Mouse (Mus musculus) megakaryocyte, adult 5-6 weeks (primary cell): Measurements from ENCODE around the gene Itga9. TPM values are rescaled to one million over a fixed set of nuclear protein-coding genes. Genes with fewer than 3 reads are reported as not detected.
A peak's percentile ranks its signal among the peaks of the same experiment; 100 is the strongest.

Experiments
- ATAC-seq: 2 replicates; pipeline ENCODE4 v1.8.0; 2016; ENCODE audit warnings: mild to moderate bottlenecking, inconsistent platforms; ENCODE audit not compliant: poor library complexity, severe bottlenecking
- total RNA-seq, 2 experiments: library from RNA; stranded (forward) in 1 of 2; stranded (reverse) in 1 of 2; fragments of 153-499, 151-499 nt in 1 of 2; fragments of 221-1000, 200-1000 nt in 1 of 2; gene quantifications; 2 replicates each; pipeline versions ENCODE4 v1.2.3 to v1.2.4; 2015 to 2017

Itga9 gene
- total RNA-seq, 2 experiments from 2014 or later, result 0.04 to 0.87 TPM

DNA sequence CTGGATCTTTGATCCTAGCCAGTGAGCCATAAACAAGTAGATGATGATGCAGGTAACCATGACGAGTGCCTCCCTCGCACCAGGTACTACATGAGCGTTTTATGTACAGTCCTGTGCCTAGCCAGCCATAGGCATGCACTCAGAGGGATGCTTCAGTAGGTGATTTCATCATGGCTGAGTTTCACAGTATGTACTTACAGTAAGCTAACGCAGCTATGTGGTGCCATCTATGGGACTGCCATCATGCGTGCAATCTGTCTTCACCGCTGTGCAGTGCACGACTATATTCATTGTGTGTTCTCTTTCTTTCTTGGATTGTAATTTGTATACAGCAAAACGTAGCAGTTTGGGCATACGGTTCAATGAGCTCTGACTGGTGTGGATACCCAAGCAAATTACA lies 77.9 kb downstream of the Itga9 start:
- ATAC-seq, result peak; percentile 67

DNA sequence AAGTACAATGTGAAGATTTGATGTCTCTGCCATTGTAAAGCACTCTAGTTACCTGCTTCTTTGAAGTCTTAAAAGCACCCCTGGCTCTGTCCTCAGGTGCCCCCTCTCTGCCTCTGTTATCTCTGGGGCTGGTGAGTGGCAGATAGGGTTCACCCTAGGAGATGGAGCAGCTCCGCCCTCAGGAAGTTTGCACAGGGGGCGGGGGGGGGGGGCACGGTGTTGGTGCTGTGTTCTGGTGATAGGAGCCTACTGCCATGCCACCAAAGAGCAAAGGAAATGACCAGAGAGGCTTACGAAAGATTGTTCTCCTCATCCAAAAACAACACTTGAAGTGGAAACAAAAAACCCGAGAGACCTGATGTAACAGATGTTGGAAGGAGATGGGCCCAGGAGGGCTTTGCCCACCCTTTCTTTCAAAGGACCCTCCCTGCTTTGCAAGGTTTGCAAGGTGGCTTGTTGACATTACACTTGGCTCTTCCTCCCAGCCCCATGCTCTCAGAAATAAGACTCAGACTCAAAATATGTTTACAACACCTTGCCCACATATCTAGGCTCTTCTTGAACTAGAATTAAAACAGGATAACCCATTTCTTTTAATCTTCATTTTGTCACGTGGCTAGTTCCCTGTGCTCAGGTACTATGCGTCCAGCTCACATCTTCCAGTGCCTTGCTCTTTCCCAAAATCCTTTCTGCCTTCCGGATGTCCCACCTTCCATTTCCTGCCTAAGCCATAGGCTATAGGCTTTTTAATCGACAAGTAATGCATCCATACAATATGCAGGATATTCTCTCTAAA lies 79.9 kb downstream of the Itga9 start:
- ATAC-seq, result no peak; the same call in 1 of the 2 replicates

DNA sequence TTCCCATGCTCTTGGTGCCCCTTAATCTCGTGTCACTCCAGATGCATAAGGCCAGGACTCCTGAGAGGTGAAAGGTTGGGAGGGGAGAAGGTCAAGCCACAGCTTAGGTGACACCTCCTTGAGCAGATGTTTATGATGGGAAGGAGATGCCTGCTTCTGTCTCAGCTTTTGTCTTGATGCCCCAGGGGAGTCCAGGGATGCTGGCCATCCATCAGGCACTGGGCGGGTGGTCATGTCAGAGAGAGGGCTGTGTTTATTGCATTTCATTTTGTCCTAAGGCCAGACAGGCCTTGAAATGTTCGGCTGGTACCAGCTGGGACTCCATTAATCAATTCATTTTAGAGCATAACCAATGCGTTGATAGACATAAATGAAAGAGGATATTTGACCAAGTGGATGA lies 81.8 kb downstream of the Itga9 start:
- ATAC-seq, result no peak

DNA sequence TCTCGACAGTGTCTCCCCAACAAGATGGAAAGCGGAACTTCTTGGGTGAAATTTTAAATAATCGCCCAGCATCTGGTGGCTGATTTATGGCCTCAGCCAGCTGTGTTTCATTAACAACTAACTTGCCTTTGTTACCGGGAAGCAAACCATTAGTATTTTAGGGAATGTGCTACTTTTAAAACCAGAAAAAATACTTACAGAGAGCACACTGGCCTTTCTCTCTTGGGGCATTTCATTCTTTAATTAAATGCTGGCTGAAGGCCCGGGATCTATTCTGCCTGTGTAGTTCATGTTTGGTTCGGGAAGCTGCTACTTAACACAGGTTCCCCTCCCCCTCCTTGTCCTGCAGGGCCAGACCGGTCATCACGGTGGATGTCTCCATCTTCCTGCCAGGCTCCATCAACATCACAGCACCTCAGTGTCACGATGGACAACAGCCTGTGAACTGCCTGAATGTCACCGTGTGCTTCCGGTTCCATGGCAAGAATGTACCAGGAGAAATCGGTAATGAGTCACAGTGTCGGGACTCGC lies 82.5 kb downstream of the Itga9 start:
- no peak for ATAC-seq

DNA sequence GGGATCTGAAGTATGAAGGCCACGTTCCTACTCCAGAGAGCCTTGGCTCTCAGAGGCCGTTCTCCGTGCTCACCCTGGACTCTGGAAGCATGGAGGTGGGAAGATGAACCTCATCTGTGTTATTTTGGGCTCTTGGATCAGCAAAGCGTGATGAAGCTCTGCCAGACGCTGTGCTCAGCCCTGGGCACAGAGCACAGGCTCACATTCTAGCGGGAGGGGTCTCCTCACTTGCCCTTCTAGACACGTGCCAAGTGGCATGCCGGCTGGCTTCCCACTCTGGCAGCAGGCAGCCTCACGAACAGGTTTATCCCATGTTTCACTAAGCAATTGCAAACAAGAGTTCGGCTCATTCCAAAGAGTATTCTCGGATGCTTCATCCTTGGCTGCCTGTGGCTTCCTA lies 86.8 kb downstream of the Itga9 start:
- no peak for ATAC-seq

DNA sequence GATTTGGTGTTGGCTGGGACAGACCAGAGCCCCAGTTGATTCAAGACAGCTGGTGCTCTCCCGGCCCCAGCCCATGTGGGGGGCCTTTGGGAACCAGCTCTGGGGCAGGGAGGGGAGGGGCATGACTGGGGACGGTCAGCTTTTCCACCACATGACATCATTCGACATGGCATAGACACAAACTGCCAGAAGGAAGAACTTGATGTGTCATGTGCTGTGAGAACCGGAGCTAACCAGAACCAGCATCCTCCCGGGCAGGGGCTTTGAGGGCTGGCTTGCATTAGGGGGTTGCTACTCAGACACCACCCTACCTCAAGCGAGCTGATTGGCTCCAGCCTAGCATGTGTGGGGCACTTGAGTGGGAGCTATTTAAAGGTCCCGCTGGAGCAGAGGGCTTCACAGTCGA lies 87.9 kb downstream of the Itga9 start:
- no peak for ATAC-seq

DNA sequence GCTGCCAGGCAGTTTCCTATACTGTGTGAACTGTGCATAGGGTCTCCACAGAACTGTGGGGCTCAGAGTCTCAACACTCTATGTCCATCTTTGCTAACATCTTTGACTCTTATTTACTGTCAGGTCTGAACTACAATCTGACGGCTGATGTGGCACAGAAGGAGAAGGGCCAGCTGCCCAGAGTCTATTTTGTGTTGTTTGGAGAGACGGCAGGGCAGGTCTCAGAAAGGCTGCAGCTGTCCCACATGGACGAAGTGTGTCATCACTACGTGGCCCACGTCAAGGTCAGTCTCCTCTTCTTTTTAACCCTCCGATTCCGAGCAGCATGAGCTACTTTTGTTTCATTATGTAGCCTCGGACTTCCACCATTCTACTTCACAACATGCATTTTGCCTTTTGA lies 91.7 kb downstream of the Itga9 start:
- no peak for ATAC-seq

DNA sequence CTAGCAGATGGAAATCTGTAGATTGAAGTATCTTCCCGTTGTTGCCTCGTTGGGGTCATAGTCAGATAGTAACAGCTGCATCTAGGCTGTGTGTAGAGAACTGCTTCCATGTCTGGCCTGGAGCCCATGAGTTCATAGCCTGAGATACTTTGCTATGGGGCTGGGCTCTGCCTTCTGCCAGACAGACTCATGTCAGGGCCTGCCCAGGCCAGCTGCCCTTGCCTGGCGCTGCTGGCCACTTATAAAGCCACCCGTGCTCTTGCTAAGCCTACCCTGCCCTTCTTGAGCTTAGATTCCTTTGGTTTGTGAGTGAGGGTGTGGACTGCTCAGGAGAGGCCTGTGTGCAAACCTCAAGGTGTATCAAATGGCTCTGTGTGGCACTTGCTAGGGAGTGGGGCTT lies 93.2 kb downstream of the Itga9 start:
- ATAC-seq, result no peak

DNA sequence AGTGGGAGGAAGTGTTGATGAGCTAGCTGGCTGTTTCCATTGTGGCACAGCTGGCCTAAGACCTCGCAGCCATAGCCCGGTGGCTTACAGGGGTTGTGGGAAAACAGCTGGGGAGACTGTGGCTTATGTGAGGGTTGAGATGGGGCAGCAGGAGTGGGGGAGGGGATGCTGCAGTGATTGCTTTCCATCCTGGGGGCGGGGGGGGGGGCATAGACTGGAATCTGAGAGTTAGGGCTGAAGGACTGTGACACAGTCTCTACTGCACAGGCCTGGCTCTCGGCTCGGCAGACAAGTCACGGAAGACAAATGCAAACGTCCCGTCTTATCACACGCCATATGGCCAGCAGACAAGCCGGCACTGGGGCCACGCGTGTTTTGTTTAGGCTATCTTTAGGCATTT lies 94.4 kb downstream of the Itga9 start:
- ATAC-seq, result no peak

DNA sequence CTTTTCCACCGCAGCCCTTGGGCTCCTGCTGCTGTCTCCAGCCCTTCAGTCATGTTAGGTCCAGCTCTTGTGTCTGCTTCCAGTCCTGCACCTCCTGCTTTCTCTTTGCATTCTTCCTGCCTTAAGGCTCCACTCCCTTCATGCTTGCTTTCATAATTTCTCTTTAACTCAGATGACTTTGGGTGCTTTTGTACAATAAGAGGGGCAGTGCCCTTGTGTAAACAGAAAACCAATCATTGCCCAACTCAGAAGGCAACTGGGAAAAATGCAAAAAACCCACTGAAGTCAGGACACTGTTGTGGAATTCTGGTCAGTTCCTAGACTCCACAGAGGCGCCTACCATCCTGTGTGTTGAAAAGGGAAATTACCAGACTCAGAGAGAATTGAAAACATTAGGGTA lies 95.3 kb downstream of the Itga9 start:
- no peak for ATAC-seq

DNA sequence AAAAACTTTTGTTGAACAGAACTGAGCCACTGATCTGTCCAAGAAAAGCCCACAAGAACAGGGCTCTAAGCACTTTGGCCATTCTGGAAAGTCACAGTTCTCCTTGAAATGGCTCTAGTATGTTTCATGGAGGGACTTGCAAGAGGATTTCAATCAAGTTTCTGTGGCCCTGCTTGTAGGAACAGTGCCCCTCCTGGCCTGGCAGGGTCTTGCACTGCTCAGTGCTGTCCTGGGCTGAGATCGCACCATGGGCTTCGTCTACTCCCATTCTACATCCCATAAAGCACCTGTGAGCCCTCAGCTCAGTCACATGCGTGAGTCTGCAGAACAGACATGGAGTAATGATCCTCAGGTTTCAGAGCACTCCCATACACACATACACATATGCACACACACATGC lies 96.7 kb downstream of the Itga9 start:
- no peak for ATAC-seq

DNA sequence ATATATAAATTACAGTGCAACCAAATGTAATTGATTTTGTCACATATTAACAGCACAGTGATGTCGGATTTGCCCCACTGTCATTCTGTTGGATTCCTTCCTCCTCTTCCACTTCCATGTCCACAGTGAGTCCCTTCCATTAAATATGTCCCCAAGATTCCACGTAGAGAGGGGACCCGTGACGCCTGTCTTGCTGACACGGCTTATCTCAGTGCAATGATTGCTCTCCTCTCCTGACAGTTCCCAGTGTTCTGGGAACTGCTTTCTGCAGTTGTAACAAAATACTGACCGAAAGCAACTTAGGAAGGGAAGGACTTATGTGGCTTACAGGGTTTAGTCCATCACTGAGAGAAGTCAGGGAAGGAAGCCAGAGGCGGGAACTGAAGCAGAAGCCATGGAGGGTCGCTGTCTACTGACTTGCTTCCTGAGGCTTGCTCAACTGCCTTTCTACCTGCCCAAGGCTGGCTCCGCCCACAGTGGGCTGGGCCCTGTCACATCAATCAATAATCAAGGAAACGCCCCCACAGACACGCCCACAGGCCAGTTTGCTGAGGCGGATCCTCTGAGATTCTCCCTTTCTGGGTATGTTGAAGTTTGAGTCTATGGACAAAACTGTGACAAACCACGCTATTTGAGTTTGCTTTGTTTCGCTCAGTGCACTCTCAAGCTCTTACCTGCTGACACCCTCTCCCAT lies 99.0 kb downstream of the Itga9 start:
- no peak for ATAC-seq

DNA sequence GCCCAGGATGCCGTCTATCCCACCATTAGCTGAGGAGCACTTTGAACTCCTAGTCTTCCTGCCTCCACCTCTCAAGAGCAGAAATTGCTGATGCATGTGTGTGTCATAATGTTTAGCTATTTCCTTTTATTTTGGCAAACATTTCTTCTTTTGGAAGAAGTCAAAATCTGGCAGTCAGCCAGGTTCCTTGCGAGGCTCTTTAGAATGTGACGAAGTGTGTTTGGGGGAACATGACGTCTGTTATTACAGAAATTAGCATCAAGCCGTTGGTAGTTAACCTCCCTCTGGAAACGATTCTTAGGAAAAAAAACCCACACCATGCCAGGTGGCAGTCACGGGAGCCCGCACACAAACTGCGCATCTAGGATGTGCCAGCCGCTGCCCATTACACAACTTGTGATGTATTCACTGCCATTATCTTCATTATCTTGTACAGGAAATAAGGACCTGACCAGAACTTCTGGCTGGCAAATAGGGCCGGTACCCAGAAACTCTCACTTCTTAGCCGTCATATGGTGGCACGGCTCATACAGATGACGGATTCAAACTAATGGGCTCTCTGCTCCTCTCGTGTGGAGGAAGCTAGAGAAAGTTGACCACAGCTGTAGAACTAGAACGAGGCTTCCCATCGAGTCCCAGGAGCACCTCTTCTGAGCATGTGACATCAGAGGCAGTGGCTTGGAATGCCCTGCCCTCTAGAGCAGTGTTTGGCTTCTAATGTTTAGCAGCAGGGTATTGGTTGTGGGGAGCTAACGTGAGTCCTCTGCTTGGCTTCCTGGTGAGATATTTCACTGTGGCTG lies 99.9 kb downstream of the Itga9 start:
- peak; percentile 45; the same call in 1 of the 2 replicates for ATAC-seq

DNA sequence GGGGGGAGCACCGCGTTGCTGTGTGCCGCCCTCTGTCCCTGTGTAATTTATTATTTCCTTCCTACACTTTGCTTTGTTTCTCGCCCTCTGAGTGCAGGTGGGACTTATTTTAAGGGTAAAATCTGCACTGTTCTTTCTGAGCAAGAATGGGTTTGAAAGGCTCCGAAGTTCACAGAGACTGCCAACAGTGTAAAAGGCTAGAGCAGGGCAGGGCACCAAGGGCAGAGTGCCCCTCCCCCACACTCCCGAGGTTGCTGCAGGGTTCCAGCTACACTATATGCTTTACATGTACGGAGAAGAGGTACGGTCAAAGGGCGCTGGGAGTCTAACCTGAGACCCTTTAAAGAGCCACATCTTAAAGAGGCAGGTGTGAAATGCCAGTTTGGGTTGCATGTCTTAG lies 104.1 kb downstream of the Itga9 start:
- no peak for ATAC-seq

DNA sequence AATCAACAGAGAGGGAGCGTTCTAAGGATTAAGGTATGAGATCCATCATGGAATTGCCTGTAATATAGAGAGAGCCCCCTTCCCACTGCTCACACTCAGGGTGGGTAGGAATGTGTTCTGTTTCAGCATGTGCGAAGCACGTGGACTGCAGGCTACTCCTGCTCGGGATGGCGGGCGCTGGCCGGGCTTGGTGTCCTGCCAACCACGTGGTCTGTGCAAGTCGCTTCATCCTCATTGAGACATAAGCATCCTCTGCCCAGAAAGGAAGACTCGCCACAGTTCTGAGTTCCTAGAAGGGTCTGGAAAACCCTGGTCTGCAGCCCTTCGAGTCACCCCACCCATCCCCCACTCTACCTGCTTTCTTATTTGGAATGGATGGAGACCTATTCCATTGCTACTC lies 105.3 kb downstream of the Itga9 start:
- no peak for ATAC-seq

DNA sequence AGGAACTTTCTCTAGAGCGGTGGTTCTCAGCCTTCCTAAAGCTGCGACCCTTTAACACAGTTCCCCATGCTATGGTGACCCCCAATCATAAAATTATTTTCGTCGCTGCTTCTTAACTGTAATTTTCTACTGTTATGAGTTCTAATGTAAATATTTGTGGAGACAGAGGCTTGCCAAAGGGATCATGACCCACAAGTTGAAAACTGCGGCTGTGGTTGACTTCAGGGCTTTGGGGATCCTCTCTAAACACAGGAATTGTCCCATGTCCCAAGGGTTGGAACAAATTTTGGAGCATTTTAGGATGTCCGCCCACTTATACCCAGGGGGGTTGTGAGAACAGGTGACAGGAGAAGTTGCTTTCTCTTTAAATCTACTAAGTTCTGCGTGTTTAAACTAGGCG lies 107.0 kb downstream of the Itga9 start:
- no peak for ATAC-seq

DNA sequence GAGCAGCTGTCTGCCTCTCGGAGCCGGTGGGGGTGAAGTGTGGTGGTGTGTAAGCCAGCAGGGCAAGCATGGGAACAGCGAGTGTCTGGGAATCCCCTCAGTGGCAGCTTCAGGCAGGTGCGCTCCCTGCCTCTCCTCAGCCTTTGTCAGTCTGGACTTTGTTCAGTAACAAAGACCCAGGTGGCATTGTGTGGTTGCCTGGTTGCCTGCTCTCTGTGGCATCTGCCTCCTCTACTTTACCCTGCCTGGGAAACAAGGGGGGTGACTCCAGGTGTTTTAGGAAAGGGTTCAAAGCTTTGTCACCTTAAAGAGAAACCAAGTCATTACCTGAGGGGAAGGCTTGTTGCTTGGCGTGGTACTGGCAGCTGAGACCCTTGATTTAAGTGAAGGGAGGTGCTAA lies 108.0 kb downstream of the Itga9 start:
- no peak for ATAC-seq

DNA sequence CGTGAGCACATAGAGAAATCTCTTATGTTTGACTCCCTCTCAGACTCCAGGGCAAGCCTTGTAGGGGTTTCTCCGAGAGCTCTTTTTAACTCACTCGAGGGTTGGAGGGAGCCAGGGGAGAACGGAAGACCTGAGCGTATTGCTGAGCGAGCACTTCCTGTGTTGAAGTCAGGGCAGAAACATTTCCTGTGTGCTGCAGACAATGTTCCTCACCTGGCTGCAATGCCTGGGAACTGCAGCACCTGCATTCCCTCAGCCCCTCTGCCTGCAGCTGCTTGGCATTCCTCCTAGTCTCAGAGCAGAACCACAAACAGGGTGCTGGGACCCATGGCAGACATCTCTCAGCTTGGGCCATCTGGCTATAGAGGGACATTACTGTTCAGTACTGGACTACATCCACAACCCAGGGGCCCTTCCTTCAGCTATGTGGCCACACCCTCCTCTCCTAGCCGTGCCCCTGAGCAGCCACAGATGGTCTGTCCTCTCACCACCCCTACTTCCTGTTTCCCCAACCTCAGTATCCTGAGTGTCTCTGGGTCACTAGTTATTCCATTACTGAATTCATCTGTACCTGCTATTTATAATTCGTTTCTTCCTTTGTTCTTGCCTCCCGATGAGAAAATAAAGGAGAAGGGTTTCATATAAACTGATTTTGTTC lies 109.6 kb downstream of the Itga9 start:
- ATAC-seq, result peak; percentile 75

DNA sequence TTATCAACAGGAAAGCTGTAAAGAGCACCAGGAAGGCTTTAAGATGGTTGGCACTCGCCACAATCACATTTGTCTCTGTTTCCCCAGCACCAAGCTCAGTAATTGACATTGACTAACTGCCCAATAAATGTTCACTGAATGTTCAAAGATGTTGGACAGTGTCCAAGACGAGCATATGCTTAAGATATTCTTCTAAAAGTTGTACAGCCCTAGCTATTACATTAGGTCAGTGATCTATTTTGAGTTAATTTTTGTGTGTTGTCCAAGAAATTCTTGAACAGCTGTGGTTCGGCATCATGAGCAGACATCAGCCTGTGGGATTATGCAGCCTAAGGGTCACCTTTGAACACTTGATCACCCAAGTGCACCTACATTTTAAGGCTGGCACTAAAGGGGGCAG lies 110.9 kb downstream of the Itga9 start:
- no peak for ATAC-seq

DNA sequence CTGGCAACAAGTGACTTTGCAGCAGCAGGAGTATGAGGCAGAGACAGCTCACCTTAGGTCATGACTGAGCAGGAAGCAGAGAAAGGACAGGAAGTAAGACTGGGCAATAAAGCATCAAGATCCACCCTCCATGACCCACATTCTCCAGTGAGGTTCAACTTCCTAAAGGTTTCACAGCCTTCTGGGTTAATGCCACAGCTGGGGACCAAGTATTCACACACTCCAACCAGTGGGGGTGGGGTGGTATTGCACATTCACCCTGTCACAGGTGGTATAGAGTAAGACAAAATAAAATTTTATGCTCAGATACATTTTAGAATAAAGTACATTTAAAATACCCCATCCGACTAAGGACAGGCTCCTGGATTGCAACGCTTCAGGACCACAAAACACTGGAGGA lies 112.0 kb downstream of the Itga9 start:
- ATAC-seq, result no peak

DNA sequence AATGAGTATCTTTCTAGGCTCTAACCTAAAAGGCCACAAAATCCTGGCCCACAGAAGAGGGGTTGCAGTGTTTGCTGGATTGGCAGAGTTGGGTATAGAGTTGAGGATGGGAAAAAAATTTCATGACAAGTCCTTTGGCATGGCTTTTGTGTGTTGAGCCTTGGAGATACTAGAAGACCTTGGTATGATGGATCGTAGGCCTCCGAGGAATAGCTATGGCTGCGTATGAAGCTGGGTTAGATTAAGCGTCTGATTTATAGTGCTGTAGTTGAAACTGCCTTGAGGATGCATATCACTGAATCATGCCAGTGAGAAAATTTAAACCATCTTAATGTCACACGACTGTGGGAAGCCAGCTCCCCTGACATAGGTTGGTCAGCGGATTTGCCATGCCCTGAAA lies 114.6 kb downstream of the Itga9 start:
- ATAC-seq, result no peak
